Mouse (Mus musculus) C2C12 (cell line): ENCODE measurements around the gene Tesk1.

Source experiments
- CTCF ChIP-seq: IDR thresholded peaks from one replicate; pipeline ENCODE4 v1.5.1; 2011; ENCODE audit not compliant: control insufficient read depth, insufficient read depth, insufficient read length
- USF1 ChIP-seq: IDR thresholded peaks from one replicate; pipeline ENCODE4 v1.6.1; 2011; ENCODE audit warnings: low read depth, mild to moderate bottlenecking, control low read depth, moderate library complexity

DNA sequence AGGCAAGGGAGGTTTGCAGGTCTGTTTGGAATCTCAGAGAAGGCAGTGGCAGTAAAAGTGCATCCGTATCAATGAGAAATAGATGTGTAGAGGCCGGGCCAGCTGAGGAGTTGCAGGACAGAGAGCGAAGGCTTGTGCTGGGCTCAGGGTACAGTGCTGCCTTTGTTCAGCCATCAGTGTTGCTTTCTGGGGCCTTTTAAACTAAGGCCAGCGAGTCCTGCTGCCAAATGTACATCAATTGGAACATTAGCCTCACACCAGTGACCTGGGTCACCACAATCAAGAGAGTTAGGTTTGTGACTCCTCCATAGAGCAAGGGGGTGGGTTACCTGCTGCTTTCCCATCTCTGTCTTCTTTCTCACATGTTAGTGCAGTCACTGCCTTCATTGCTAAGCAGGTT, 43.7 kb upstream of the Tesk1 start:
- TF ChIP-seq CTCF (no peak), USF1 (no peak)
